Mouse (Mus musculus) ES-Bruce4 (cell line): ENCODE data around the gene Coro2a. TPM values are rescaled to one million over a fixed set of nuclear protein-coding genes. Genes with fewer than 3 reads are reported as not detected.

ENCODE experiments used
- H3K27ac ChIP-seq: 2 replicates; pipeline ENCODE4 v1.5.1; 2012; ENCODE audit warnings: low read length, inconsistent platforms; ENCODE audit not compliant: insufficient read depth
- H3K27me3 ChIP-seq: 2 replicates; pipeline ENCODE4 v1.6.1; 2012; ENCODE audit warnings: mild to moderate bottlenecking, low read length, inconsistent platforms; ENCODE audit not compliant: control insufficient read depth, poor library complexity, insufficient read depth, severe bottlenecking
- H3K36me3 ChIP-seq: 2 replicates; pipeline ENCODE4 v1.6.1; 2012; ENCODE audit warnings: inconsistent platforms, mild to moderate bottlenecking, low read length, moderate library complexity; ENCODE audit not compliant: control insufficient read depth, poor library complexity, insufficient read depth, severe bottlenecking
- H3K4me1 ChIP-seq: one replicate; pipeline ENCODE4 v1.8.1; 2011; ENCODE audit warnings: low read length; ENCODE audit not compliant: control insufficient read depth, insufficient read depth
- H3K4me3 ChIP-seq: 2 replicates; pipeline ENCODE4 v1.5.1; 2011; ENCODE audit warnings: low read depth, mild to moderate bottlenecking, low read length
- H3K9ac ChIP-seq: 2 replicates; pipeline ENCODE4 v1.6.1; 2012; ENCODE audit warnings: low read depth, mild to moderate bottlenecking, inconsistent platforms; ENCODE audit not compliant: poor library complexity, severe bottlenecking
- H3K9me3 ChIP-seq: replicated peaks from 2 replicates; pipeline ENCODE4 v1.6.1; 2012; ENCODE audit warnings: mild to moderate bottlenecking, low read length, inconsistent platforms; ENCODE audit not compliant: control insufficient read depth, poor library complexity, insufficient read depth, severe bottlenecking
- CTCF ChIP-seq: IDR thresholded peaks from one replicate; pipeline ENCODE4 v1.8.1; 2011; ENCODE audit warnings: low read depth, low read length
- EP300 ChIP-seq: IDR thresholded peaks from 2 replicates; pipeline ENCODE4 v1.6.1; 2011; ENCODE audit warnings: low read depth, low read length; ENCODE audit not compliant: insufficient read depth
- POLR2A ChIP-seq: IDR thresholded peaks from one replicate; pipeline ENCODE4 v1.8.1; 2011; ENCODE audit warnings: low read length; ENCODE audit not compliant: insufficient read depth
- polyA plus RNA-seq: library from polyadenylated mRNA; stranded (reverse); fragments of >200 nt; gene quantifications from 2 replicates; pipeline ENCODE4 v1.2.4, GENCODE M21; 2011; ENCODE audit warnings: low read depth; ENCODE audit not compliant: missing spikeins, insufficient read depth, insufficient read length

The Coro2a gene
- polyA plus RNA-seq, 1 experiment, result 13.1 TPM

DNA sequence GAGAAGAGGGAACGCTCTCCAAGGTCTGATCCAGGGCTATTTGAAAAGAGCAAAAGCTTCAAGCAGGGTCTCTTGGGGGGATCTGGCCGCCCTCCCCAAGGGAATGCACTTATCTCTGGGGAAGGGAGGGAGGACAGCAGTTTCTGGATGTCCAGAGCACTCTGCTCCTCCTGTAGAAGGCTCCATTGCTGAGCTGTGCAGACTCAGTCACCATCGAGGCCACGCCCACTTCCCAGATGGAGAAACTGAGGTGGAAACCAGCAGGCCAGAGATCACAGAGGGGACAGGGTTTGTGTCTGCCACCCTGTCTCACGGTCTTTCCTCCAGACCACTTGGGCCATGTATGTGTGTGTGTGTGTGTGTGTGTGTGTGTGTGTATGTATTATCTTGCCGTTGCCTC is 3.0 kb downstream of the Coro2a start:
- no peak overlapping the region for H3K27ac ChIP-seq
- 0 out of 2 replicates have a peak, but pooled peaks cover 4% of the 10 kb centered on the region for H3K27me3 ChIP-seq
- TF ChIP-seq EP300 (no peak), CTCF (no peak), POLR2A (no peak)
- H3K4me3 ChIP-seq, result no peak overlapping the region
- H3K4me1 ChIP-seq, result no peaks in the 10 kb centered on the region
- H3K9ac ChIP-seq, result no peak overlapping the region
- H3K36me3 ChIP-seq, result no peaks in the 10 kb centered on the region
- no peaks in the 10 kb centered on the region for H3K9me3 ChIP-seq

DNA sequence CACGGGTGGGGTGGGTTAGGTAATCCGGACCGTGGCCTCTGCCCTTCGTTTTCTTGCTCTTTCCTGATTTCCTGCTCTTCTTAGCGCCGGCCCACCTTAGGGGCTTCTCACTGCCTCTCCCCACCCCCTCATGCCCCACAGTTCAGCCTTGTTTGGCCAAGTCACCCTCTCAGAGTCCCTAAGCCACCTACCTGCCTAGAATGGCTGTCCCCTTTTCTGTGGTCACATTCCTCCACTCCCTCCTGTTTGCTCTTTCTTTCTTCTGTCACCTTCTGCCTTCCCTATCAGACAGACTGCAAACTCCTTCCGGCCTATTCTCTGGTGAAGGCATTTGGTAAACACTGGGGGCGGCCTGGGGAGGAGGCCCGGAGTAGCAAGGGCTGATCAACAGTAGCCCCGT is 3.9 kb downstream of the Coro2a start:
- TF ChIP-seq CTCF (no peak), EP300 (no peak), POLR2A (no peak)
- H3K36me3 ChIP-seq, result no peaks in the 10 kb centered on the region
- no peaks in the 10 kb centered on the region for H3K4me1 ChIP-seq
- no peak overlapping the region for H3K4me3 ChIP-seq
- H3K9me3 ChIP-seq, result no peaks in the 10 kb centered on the region
- H3K27me3 ChIP-seq, result 0 out of 2 replicates have a peak, but pooled peaks cover 4% of the 10 kb centered on the region
- H3K27ac ChIP-seq, result no peak overlapping the region
- H3K9ac ChIP-seq, result no peak overlapping the region

DNA sequence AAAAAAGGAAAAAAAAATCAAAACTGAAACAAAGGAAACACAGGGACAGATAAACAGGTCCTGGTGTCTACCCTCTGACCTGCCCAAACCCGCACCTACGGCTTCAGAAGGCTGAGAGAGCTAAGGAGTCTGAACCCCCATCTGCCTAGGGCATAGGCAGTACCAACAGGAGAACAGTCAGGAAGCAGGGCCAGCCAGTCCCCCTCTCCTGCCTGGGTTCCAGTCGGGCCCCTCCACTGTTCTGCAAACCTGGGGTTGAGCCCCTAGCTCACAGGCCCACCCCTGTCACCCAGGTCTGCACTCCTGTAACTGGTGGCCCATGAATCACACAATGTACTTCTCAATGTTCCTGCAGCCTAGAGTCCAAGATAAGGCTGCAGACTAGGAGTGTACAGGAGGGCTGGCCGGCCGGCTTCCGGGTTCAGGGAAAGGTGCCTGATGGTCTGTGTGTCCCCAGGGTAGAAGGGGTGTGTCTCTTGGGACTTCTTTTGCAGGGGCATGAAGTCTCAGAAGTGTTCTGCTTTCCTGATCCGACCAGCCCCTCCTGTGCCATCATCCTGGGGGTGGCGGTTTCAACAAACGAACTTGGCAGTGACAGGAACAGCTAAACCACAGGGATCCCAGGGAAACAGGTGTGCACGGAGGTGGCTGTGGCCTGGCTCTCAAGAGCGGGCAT is 4.6 kb downstream of the Coro2a start:
- H3K4me3 ChIP-seq, result no peak overlapping the region
- no peaks in the 10 kb centered on the region for H3K36me3 ChIP-seq
- no peak overlapping the region for H3K27ac ChIP-seq
- H3K4me1 ChIP-seq, result no peaks in the 10 kb centered on the region
- no peak overlapping the region for H3K9ac ChIP-seq
- TF ChIP-seq CTCF (no peak), POLR2A (no peak), EP300 (no peak)
- H3K27me3 ChIP-seq, result 0 out of 2 replicates have a peak, but pooled peaks cover 4% of the 10 kb centered on the region
- H3K9me3 ChIP-seq, result no peaks in the 10 kb centered on the region

DNA sequence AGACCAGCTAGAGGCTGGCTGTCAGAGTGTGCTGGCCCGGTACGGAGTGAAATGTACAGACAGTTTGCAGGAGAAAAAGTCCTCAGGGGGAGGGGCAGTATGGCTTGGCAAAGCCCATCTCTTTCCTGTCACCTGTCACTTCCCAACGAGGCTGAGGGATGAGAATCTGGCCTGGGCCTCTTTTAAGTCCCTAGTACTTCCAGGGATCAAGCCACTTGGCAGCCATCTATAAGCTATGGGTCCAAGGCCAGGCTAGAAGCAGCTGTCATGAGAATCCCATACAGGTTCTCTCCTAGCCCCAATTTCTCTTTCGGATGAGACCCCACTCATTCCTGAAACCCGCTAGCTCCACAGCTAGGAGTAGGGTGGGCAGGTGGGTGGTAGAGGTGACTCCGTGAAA is 5.6 kb downstream of the Coro2a start:
- H3K9me3 ChIP-seq, result no peaks in the 10 kb centered on the region
- H3K36me3 ChIP-seq, result no peaks in the 10 kb centered on the region
- TF ChIP-seq CTCF (no peak), EP300 (no peak), POLR2A (no peak)
- no peak overlapping the region for H3K4me3 ChIP-seq
- 0 out of 2 replicates have a peak, but pooled peaks cover 2% of the 10 kb centered on the region for H3K27me3 ChIP-seq
- H3K27ac ChIP-seq, result no peak overlapping the region
- H3K4me1 ChIP-seq, result no peaks in the 10 kb centered on the region
- no peak overlapping the region for H3K9ac ChIP-seq

DNA sequence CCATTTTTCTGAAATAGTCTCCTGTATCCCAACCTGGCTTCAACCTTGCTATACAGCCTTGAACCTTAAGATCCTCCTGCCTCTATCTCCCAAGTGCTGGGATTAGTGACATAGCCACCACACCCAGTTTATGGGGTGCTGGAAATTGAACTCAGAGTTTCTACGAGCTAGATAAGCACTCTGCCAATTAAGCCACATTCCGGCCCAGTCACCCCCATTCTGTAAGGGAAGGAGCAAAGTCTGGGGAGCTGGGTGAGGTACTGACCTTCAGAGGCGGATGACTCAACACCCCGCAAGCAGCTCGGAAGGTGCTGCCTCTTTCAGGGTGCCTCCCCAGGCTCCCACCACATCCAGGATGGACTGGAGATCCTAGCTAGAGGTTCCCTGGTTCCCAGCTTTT is 7.9 kb downstream of the Coro2a start:
- Histone ChIP-seq H3K36me3 (no peaks in the 10 kb centered on the region), H3K4me3 (no peak overlapping the region), H3K9me3 (no peaks in the 10 kb centered on the region), H3K9ac (no peak overlapping the region), H3K27me3 (no peaks in the 10 kb centered on the region), H3K27ac (no peak overlapping the region), H3K4me1 (no peaks in the 10 kb centered on the region)
- TF ChIP-seq EP300 (no peak), CTCF (no peak), POLR2A (no peak)

DNA sequence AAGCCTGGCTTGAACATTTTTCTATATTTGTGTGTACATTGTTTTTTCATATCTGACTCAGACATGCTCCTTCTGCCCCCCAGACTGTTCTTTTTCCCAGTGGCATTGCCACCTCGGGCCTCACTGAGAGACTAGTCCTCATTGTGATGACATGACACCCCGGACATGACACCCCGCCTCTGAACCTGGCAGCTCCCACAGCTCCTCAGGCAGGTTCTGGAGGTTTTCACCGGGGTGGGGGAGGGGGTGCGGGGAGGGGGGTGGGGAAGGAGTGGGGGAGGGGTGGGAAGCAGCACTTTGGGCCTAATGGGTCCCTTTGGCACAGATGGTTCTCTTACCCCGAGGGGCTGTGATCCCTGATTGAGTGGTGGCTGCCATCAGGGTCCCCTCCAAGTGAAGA is 8.5 kb downstream of the Coro2a start:
- Histone ChIP-seq H3K27me3 (no peaks in the 10 kb centered on the region), H3K4me1 (no peaks in the 10 kb centered on the region), H3K4me3 (no peak overlapping the region), H3K36me3 (no peaks in the 10 kb centered on the region), H3K9ac (no peak overlapping the region), H3K9me3 (no peaks in the 10 kb centered on the region), H3K27ac (no peak overlapping the region)
- TF ChIP-seq CTCF, result no peak
- no peak for TF ChIP-seq EP300
- TF ChIP-seq POLR2A, result no peak
